Mouse (Mus musculus) embryonic facial prominence, embryonic 11.5 days (tissue): ENCODE results near the gene Ppp1r8. TPM values are rescaled to one million over a fixed set of nuclear protein-coding genes. Genes with fewer than 3 reads are reported as not detected.
A peak's percentile ranks its signal among the peaks of the same experiment; 100 is the strongest.

Source experiments
- ATAC-seq: fragments of 200-750 bp; cut with Nextera tagmentation; replicated peaks from 2 replicates; pipeline ENCODE4 v1.8.0; 2017; ENCODE audit warnings: low read depth; ENCODE audit not compliant: insufficient number of reproducible peaks, low FRiP score, low TSS enrichment
- DNase-seq: peaks from one replicate; pipeline ENCODE4 v3.0.0-alpha.2; 2015; ENCODE audit warnings: low spot score
- H3K27ac ChIP-seq: fragments of 300-500 bp; sonication (generic); replicated peaks from 2 replicates; pipeline ENCODE4 v1.5.1; 2014; ENCODE audit warnings: mild to moderate bottlenecking, low read depth, low read length, control low read depth
- H3K27me3 ChIP-seq: fragments of 300-500 bp; sonication (generic); 2 replicates; pipeline ENCODE4 v1.6.1; 2014; ENCODE audit warnings: mild to moderate bottlenecking, low read length, moderate library complexity, mixed read lengths; ENCODE audit not compliant: control insufficient read depth, insufficient read depth
- H3K36me3 ChIP-seq: fragments of 300-500 bp; sonication (generic); replicated peaks from 2 replicates; pipeline ENCODE4 v1.6.1; 2014; ENCODE audit warnings: low read depth, mild to moderate bottlenecking, low read length, moderate library complexity, mixed read lengths; ENCODE audit not compliant: control insufficient read depth, insufficient read depth
- H3K4me1 ChIP-seq: fragments of 300-500 bp; sonication (generic); 2 replicates; pipeline ENCODE4 v1.6.1; 2014; ENCODE audit warnings: low read length, mixed read lengths; ENCODE audit not compliant: control insufficient read depth, insufficient read depth
- H3K4me2 ChIP-seq: fragments of 300-500 bp; sonication (generic); 2 replicates; pipeline ENCODE4 v1.6.1; 2014; ENCODE audit warnings: low read depth, mild to moderate bottlenecking, control low read depth, low read length, moderate library complexity
- H3K4me3 ChIP-seq: fragments of 300-500 bp; sonication (generic); 2 replicates; pipeline ENCODE4 v1.5.1; 2014; ENCODE audit warnings: low read depth, low read length, control low read depth
- H3K9ac ChIP-seq: fragments of 300-500 bp; sonication (generic); replicated peaks from 2 replicates; pipeline ENCODE4 v1.6.1; 2014; ENCODE audit warnings: mild to moderate bottlenecking, control low read depth, low read length
- H3K9me3 ChIP-seq: fragments of 300-500 bp; sonication (generic); replicated peaks from 2 replicates; pipeline ENCODE4 v1.6.1; 2016; ENCODE audit warnings: mild to moderate bottlenecking, low read length, inconsistent platforms, mixed read lengths; ENCODE audit not compliant: control insufficient read depth
- WGBS: fragments of 180-500 bp; shearing (Covaris S2); extraction: QIAGEN DNeasy Blood & Tissue Kit; methylation state at CpG from one replicate; pipeline ENCODE4 v1.1.7; 2014; 5-methylcytosine and 5-hydroxymethylcytosine counted together
- polyA plus RNA-seq: library from polyadenylated mRNA; unstranded; fragments of >200 nt; fragmentation: Nextera tagmentation; extraction: Ambion mirVana; gene quantifications from 2 replicates; pipeline ENCODE4 v1.2.1, GENCODE M21; 2014

Ppp1r8 gene
- 117 and 124 TPM in 2 replicates for polyA plus RNA-seq

DNA sequence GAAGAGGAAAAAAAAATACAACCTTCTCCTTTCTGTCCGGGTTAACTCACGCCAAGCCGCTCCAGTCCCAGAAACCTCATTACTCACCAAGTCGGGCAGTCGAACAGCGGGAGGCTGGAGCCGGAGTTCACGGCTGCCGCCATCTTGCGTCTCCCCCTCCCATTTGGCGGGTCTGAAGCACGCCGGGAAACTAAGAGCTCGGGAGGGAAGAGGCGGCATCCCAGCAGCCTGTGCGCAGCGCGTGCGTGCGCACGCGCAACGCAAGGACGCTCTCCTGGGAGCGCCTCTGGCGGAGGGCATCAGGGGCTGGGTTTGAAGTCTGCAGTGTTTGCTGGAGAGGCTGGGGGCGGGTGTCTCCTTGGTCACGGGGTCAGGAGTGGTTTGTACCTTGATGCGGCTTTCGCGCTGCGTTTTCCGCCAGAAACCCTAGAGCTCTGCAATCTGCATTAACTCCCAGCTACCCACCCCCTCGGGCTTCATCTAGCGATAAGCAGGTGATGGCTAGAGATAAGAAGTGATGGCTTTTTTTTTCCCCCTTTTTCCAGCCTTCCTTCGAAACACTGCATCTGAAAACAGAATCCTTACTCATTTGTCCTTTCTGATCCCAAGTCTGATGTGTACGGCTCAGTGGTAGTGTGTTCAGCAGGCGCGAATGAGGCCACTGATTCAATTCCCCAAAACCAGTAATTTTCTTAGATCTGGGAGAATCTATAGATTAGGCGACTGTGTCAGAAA, at the start of gene Ppp1r8:
Ppp1r8 (minus strand) TSS at position 200 of the 735 bp plus-strand sequence.
- H3K9me3 ChIP-seq: no peaks in the 10 kb centered on the region
- 1% methylated on average over 40 of the region's 40 CpGs for WGBS

DNA sequence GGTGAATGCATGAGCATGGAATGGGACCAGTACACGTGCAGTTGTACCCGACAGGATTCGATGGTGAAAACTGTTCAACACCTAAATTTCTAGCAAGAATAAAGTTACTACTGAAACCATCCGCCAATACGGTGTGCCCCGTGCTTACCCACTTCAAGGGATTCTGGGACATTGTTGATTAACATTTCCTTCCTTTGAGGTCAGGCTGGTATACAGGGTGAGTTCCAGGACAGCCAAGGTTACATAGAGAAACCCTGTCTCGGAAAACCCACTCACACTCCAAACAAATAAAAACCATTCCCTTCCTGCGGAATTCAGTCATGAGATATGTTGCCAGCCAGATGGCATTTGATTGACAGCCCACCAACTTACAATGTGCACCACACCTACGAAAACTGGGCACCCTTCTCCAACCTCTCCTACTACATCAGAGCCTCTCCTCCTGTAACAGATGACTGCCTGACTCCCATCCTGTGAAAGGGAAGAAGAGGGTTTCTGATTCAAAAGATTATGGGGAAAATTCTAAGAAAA, 41.9 kb upstream of the Ppp1r8 start:
- H3K27me3 ChIP-seq: no peaks in the 10 kb centered on the region
- no peaks in the 10 kb centered on the region for H3K4me1 ChIP-seq
- no peaks in the 10 kb centered on the region for H3K9me3 ChIP-seq
- peak overlapping the region; percentile 79 for H3K4me2 ChIP-seq
- peak overlapping the region; percentile 83 for H3K4me3 ChIP-seq
- H3K27ac ChIP-seq: peak overlapping the region; percentile 80
- ATAC-seq: 0 out of 2 replicates have a peak, but pooled peaks have one; percentile 6
- WGBS: 11% methylated on average over 9 of the region's 9 CpGs
- H3K9ac ChIP-seq: peak overlapping the region; percentile 95
- H3K36me3 ChIP-seq: no peaks in the 10 kb centered on the region
- no peak for DNase-seq

More for the DNA sequence above, at the start of gene Ppp1r8:
- Histone ChIP-seq H3K27ac (peak within 1 kb of the TSS; percentile 7), H3K4me2 (peak within 1 kb of the TSS; percentile 60), H3K27me3 (no peaks in the 10 kb centered on the region), H3K36me3 (peaks cover 3% of the 10 kb centered on the region), H3K9ac (peak within 1 kb of the TSS; percentile 90), H3K4me3 (peak within 1 kb of the TSS; percentile 70), H3K4me1 (no peaks in the 10 kb centered on the region; the same call in 1 of the 2 replicates)
- DNase-seq (peak; percentile 95), ATAC-seq (peak; percentile 98)

DNA sequence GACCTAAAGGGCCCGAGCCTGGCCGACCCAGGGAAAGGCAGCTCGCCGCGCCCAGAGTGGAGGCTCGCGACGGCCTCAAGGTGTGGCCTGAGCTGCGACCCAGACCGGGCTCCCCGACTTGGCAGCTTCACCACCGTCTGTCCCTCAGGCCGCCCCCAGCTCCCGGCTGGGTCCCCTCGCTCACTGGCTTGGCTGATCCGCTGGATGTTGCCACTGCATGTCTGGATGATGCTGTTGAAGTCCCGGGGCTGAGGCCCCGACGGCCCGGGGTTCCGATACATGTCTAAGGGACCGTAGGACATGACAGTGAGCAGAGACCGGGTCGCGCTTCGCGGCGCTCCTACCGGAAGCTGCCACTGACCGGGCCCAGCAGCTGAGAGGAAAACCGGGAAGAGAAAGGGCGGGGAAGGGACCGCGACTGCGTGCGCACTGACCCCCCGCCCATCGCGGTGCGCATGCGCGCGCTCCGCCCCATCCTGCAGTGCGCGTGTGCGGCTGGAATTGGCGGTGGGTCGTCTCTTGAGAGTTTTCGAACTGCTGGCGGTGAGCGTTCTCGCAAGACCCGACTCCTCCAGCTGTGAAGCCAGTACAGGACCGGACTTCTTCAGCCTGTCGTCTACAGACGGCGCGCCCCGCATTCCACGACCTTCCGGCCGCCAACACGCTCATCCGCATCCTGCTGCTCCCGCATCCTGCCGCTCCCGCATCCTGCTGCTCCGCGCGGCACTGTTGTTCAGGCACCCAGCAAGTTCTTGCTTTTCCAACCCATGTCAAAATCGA, 41.3 kb upstream of the Ppp1r8 start, which contains the start of gene Stx12:
Stx12 (minus strand) TSS at position 446 of the 780 bp plus-strand sequence.
- Histone ChIP-seq H3K27ac (peak within 1 kb of the TSS; percentile 80), H3K9ac (peak within 1 kb of the TSS; percentile 95), H3K36me3 (no peaks in the 10 kb centered on the region), H3K27me3 (no peaks in the 10 kb centered on the region), H3K4me3 (peak within 1 kb of the TSS; percentile 83), H3K4me2 (peak within 1 kb of the TSS; percentile 87), H3K9me3 (no peaks in the 10 kb centered on the region), H3K4me1 (no peaks in the 10 kb centered on the region)
- DNase-seq (peak; percentile 94), ATAC-seq (peak; percentile 87)
- under 1% methylated on average over 71 of the region's 72 CpGs for WGBS

DNA sequence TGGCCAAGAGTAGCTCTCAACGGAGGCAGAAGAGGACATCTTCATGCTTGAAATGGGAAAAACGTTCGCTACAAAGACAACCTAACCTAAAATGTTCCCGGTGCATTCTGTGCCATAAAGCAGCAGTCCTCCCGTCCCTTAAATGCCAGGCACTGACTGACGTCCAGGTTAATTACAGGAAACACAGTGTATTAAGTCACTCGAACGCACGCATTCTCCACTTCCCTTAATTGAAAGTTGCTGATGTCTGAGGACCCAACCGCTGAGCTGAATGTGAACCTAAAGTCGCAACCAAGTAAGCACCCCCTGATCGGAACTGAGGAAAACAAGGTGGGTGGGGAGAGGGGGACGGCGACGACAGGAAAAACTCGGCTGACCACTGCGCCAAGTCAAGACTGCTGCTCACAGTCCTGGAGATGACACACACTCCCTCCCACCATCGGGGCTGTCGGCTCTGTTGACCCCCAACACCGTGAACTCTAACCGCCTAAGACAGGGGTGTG, 40.6 kb upstream of the Ppp1r8 start:
- DNase-seq: no peak
- WGBS: 1% methylated on average over 21 of the region's 21 CpGs
- no peaks in the 10 kb centered on the region for H3K27me3 ChIP-seq
- ATAC-seq: no peak
- H3K4me1 ChIP-seq: no peaks in the 10 kb centered on the region
- peak overlapping the region; percentile 95 for H3K9ac ChIP-seq
- no peaks in the 10 kb centered on the region for H3K36me3 ChIP-seq
- H3K4me3 ChIP-seq: peak overlapping the region; percentile 83
- peak overlapping the region; percentile 87 for H3K4me2 ChIP-seq
- peak overlapping the region; percentile 58 for H3K27ac ChIP-seq
- no peaks in the 10 kb centered on the region for H3K9me3 ChIP-seq

DNA sequence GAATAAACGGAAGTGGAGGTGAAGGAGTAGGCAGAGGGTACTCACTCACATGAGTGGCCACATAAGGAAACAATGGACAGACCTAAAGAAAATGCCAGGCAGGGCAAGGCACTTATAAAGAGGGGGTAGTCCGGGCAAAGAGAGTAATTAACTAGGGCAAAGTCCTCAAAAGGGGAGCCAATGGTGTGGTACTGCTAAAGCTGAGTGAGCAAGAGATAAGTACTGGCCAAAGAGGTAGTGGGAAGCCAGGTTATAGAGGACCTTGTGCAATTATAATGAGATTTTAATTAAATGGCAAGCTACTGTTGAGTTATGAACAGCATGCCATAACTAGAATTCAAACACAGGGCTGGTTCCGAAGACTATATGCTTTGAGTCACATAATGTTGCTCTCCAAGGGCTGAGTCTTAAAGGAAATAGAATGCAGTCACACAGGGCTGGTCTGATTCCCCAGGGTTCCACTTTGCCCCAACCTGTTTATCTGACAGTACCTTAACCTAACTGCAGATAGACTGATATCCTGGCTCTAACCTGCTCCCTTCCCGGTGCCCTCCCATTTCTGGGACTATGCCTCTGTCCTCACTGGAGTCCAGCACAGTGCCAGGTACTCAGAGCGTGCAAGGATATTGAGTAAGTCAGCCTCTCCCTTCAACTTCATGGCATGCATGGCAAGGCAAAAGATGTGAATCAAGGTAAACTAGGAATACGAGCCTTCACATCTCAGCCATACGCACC, 31.6 kb upstream of the Ppp1r8 start:
- no peak for ATAC-seq
- WGBS: 94% methylated on average over 7 of the region's 7 CpGs
- Histone ChIP-seq H3K9ac (no peak overlapping the region), H3K4me1 (no peaks in the 10 kb centered on the region), H3K27me3 (no peaks in the 10 kb centered on the region), H3K9me3 (no peaks in the 10 kb centered on the region), H3K36me3 (no peaks in the 10 kb centered on the region; the same call in 1 of the 2 replicates), H3K27ac (no peak overlapping the region), H3K4me3 (no peak overlapping the region), H3K4me2 (no peak overlapping the region)
- DNase-seq: no peak

- no peak overlapping the region for H3K4me2 ChIP-seq
- H3K9me3 ChIP-seq: no peaks in the 10 kb centered on the region
- 86% methylated on average over 11 of the region's 11 CpGs for WGBS
- H3K27me3 ChIP-seq: no peaks in the 10 kb centered on the region
- H3K9ac ChIP-seq: no peak overlapping the region
- DNase-seq (no peak), ATAC-seq (no peak)
- no peak overlapping the region for H3K4me3 ChIP-seq
- H3K27ac ChIP-seq: no peak overlapping the region
- H3K36me3 ChIP-seq: no peaks in the 10 kb centered on the region; the same call in 1 of the 2 replicates
- H3K4me1 ChIP-seq: no peaks in the 10 kb centered on the region
These were observed 30.8 kb upstream of the Ppp1r8 start for GRCm38 (mm10) chr4:132873481-132874362.

DNA sequence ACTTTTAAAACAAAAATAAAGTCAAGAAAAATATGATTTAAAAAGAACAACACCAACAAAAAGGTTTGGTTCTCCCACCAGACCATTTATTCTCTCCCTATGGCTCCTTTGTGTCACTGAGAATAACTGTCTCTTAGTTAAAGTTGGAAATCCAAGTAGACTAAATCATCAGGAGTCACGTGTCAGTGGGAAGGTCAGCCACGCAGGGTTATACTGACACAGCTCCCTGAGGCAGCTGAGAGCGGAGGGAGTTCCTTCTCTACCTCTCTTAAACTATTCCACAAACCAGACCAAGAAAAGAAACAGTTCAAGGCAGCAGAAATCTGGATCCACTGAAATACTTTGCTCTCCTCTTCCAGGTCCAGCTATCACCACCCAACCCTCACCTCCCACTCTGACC, 28.1 kb upstream of the Ppp1r8 start:
- Histone ChIP-seq H3K9me3 (no peaks in the 10 kb centered on the region), H3K4me2 (no peak overlapping the region), H3K27me3 (no peaks in the 10 kb centered on the region), H3K4me3 (no peak overlapping the region), H3K27ac (no peak overlapping the region), H3K36me3 (peaks cover 8% of the 10 kb centered on the region), H3K9ac (no peak overlapping the region), H3K4me1 (no peaks in the 10 kb centered on the region)
- ATAC-seq: no peak
- no peak for DNase-seq
- 90% methylated on average over 3 of the region's 3 CpGs for WGBS
